Mouse (Mus musculus) neural tube, embryonic 15.5 days (tissue): ENCODE results near the gene Ergic1. TPM values are rescaled to one million over a fixed set of nuclear protein-coding genes. Genes with fewer than 3 reads are reported as not detected.

Experiments used
- ATAC-seq: fragments of 200-750 bp; cut with Nextera tagmentation; 2 replicates; pipeline ENCODE4 v1.8.0; 2017; ENCODE audit warnings: mild to moderate bottlenecking, moderate TSS enrichment, moderate library complexity; ENCODE audit not compliant: low FRiP score
- H3K27ac ChIP-seq: fragments of 300-500 bp; sonication (generic); replicated peaks from 2 replicates; pipeline ENCODE4 v1.5.1; 2015; ENCODE audit warnings: mild to moderate bottlenecking, inconsistent platforms
- H3K27me3 ChIP-seq: fragments of 300-500 bp; sonication (generic); replicated peaks from 2 replicates; pipeline ENCODE4 v1.6.1; 2015; ENCODE audit warnings: inconsistent platforms
- H3K36me3 ChIP-seq: fragments of 300-500 bp; sonication (generic); 2 replicates; pipeline ENCODE4 v1.6.1; 2015; ENCODE audit warnings: inconsistent platforms
- H3K4me1 ChIP-seq: fragments of 300-500 bp; sonication (generic); 2 replicates; pipeline ENCODE4 v1.6.1; 2015; ENCODE audit warnings: inconsistent platforms
- H3K4me2 ChIP-seq: fragments of 300-500 bp; sonication (generic); 2 replicates; pipeline ENCODE4 v1.6.1; 2015; ENCODE audit warnings: inconsistent platforms, mild to moderate bottlenecking, moderate library complexity
- H3K4me3 ChIP-seq: fragments of 300-500 bp; sonication (generic); replicated peaks from 2 replicates; pipeline ENCODE4 v1.5.1; 2015; ENCODE audit warnings: mild to moderate bottlenecking, inconsistent platforms
- H3K9ac ChIP-seq: fragments of 300-500 bp; sonication (generic); replicated peaks from 2 replicates; pipeline ENCODE4 v1.6.1; 2015; ENCODE audit warnings: mild to moderate bottlenecking, inconsistent platforms
- H3K9me3 ChIP-seq: fragments of 300-500 bp; sonication (generic); replicated peaks from 2 replicates; pipeline ENCODE4 v1.6.1; 2016; ENCODE audit warnings: inconsistent platforms
- WGBS: fragments of 180-500 bp; shearing (Covaris S2); methylation state at CpG from one replicate; pipeline ENCODE4 v1.1.7; 2015; ENCODE audit warnings: mixed read lengths; 5-methylcytosine and 5-hydroxymethylcytosine counted together
- polyA plus RNA-seq: library from polyadenylated mRNA; unstranded; fragments of >200 nt; fragmentation: Nextera tagmentation; extraction: Ambion mirVana; gene quantifications from 2 replicates; pipeline ENCODE4 v1.2.1, GENCODE M21; 2015

Gene Ergic1
- polyA plus RNA-seq, 1 experiment from 2014 or later: 89.7 TPM

- no peak overlapping the region for H3K27ac ChIP-seq
- ATAC-seq: no peak
- H3K4me3 ChIP-seq: no peak overlapping the region
- H3K4me2 ChIP-seq: no peak overlapping the region
- peaks cover 18% of the 10 kb centered on the region for H3K36me3 ChIP-seq
- peaks cover 30% of the 10 kb centered on the region for H3K4me1 ChIP-seq
- no peaks in the 10 kb centered on the region for H3K9me3 ChIP-seq
- H3K9ac ChIP-seq: no peak overlapping the region
- 90% methylated on average over 4 of the region's 4 CpGs for WGBS
- no peaks in the 10 kb centered on the region for H3K27me3 ChIP-seq
Measured at GRCm38 (mm10) chr17:26605636-26606035, 44.3 kb downstream of the Ergic1 start.

GRCm38 (mm10) chr17:26606516-26606915 lies 45.2 kb downstream of the Ergic1 start:
- Histone ChIP-seq H3K27ac (no peak overlapping the region), H3K36me3 (peaks cover 18% of the 10 kb centered on the region), H3K27me3 (no peaks in the 10 kb centered on the region), H3K4me2 (no peak overlapping the region), H3K4me3 (no peak overlapping the region), H3K4me1 (peaks cover 25% of the 10 kb centered on the region), H3K9me3 (no peaks in the 10 kb centered on the region), H3K9ac (no peak overlapping the region)
- no peak for ATAC-seq
- WGBS: 89% methylated on average over 2 of the region's 2 CpGs

GRCm38 (mm10) chr17:26608348-26608747 lies 47.1 kb downstream of the Ergic1 start:
- Histone ChIP-seq H3K4me3 (no peak overlapping the region), H3K4me1 (peaks cover 15% of the 10 kb centered on the region), H3K4me2 (no peak overlapping the region), H3K9ac (no peak overlapping the region), H3K27ac (no peak overlapping the region), H3K9me3 (no peaks in the 10 kb centered on the region), H3K36me3 (peaks cover 22% of the 10 kb centered on the region), H3K27me3 (no peaks in the 10 kb centered on the region)
- WGBS: 93% methylated on average over 3 of the region's 3 CpGs
- ATAC-seq: no peak

- no peak for ATAC-seq
- Histone ChIP-seq H3K27me3 (no peaks in the 10 kb centered on the region), H3K27ac (no peak overlapping the region), H3K36me3 (peaks cover 24% of the 10 kb centered on the region), H3K4me2 (no peak overlapping the region), H3K9me3 (no peaks in the 10 kb centered on the region), H3K4me3 (no peak overlapping the region), H3K9ac (no peak overlapping the region), H3K4me1 (peaks cover 11% of the 10 kb centered on the region)
- over 99% methylated on average over 8 of the region's 8 CpGs for WGBS
Measured at GRCm38 (mm10) chr17:26608877-26609276, 47.6 kb downstream of the Ergic1 start.

GRCm38 (mm10) chr17:26609820-26610219 lies 48.5 kb downstream of the Ergic1 start:
- Histone ChIP-seq H3K36me3 (peaks cover 30% of the 10 kb centered on the region), H3K4me2 (no peak overlapping the region), H3K9ac (no peak overlapping the region), H3K9me3 (no peaks in the 10 kb centered on the region), H3K4me3 (no peak overlapping the region), H3K27me3 (no peaks in the 10 kb centered on the region), H3K4me1 (peaks cover 11% of the 10 kb centered on the region), H3K27ac (no peak overlapping the region)
- ATAC-seq: no peak
- 86% methylated on average over 8 of the region's 8 CpGs for WGBS

- H3K4me3 ChIP-seq: no peak overlapping the region
- peaks cover 11% of the 10 kb centered on the region for H3K4me1 ChIP-seq
- no peak for ATAC-seq
- H3K9ac ChIP-seq: no peak overlapping the region
- H3K27me3 ChIP-seq: no peaks in the 10 kb centered on the region
- H3K36me3 ChIP-seq: peaks cover 38% of the 10 kb centered on the region
- no peaks in the 10 kb centered on the region for H3K9me3 ChIP-seq
- no peak overlapping the region for H3K4me2 ChIP-seq
- no peak overlapping the region for H3K27ac ChIP-seq
- WGBS: 72% methylated on average over 7 of the region's 7 CpGs
Measured at GRCm38 (mm10) chr17:26611328-26611727, 50.0 kb downstream of the Ergic1 start.

- H3K4me2 ChIP-seq: no peak overlapping the region
- H3K4me3 ChIP-seq: no peak overlapping the region
- H3K27ac ChIP-seq: no peak overlapping the region
- H3K9me3 ChIP-seq: no peaks in the 10 kb centered on the region
- peaks cover 11% of the 10 kb centered on the region for H3K4me1 ChIP-seq
- WGBS: 88% methylated on average over 4 of the region's 4 CpGs
- H3K9ac ChIP-seq: no peak overlapping the region
- H3K27me3 ChIP-seq: no peaks in the 10 kb centered on the region
- peaks cover 44% of the 10 kb centered on the region for H3K36me3 ChIP-seq
- ATAC-seq: no peak
Measured at GRCm38 (mm10) chr17:26611918-26612317, 50.6 kb downstream of the Ergic1 start.

GRCm38 (mm10) chr17:26614286-26614685 lies 53.0 kb downstream of the Ergic1 start:
- Histone ChIP-seq H3K27me3 (no peaks in the 10 kb centered on the region), H3K36me3 (peaks cover 56% of the 10 kb centered on the region), H3K9ac (no peak overlapping the region), H3K4me2 (no peak overlapping the region), H3K9me3 (no peaks in the 10 kb centered on the region), H3K4me3 (no peak overlapping the region), H3K27ac (no peak overlapping the region), H3K4me1 (peaks cover 11% of the 10 kb centered on the region)
- WGBS: 88% methylated on average over 6 of the region's 6 CpGs
- no peak for ATAC-seq

GRCm38 (mm10) chr17:26614708-26615486 lies 53.6 kb downstream of the Ergic1 start:
- Histone ChIP-seq H3K27ac (no peak overlapping the region), H3K36me3 (peaks cover 54% of the 10 kb centered on the region), H3K27me3 (no peaks in the 10 kb centered on the region), H3K4me2 (no peak overlapping the region), H3K9ac (no peak overlapping the region), H3K4me3 (no peak overlapping the region), H3K4me1 (peaks cover 11% of the 10 kb centered on the region), H3K9me3 (no peaks in the 10 kb centered on the region)
- no peak for ATAC-seq
- 88% methylated on average over 9 of the region's 9 CpGs for WGBS

- H3K4me3 ChIP-seq: no peak overlapping the region
- no peak overlapping the region for H3K4me2 ChIP-seq
- H3K27ac ChIP-seq: no peak overlapping the region
- ATAC-seq: no peak
- H3K9ac ChIP-seq: no peak overlapping the region
- WGBS: 88% methylated on average over 2 of the region's 2 CpGs
- no peaks in the 10 kb centered on the region for H3K27me3 ChIP-seq
- H3K36me3 ChIP-seq: peaks cover 47% of the 10 kb centered on the region
- H3K4me1 ChIP-seq: peaks cover 12% of the 10 kb centered on the region
- no peaks in the 10 kb centered on the region for H3K9me3 ChIP-seq
Measured at GRCm38 (mm10) chr17:26616696-26617095, 55.4 kb downstream of the Ergic1 start.

- no peak overlapping the region for H3K9ac ChIP-seq
- H3K4me1 ChIP-seq: peaks cover 6% of the 10 kb centered on the region; the same call in 1 of the 2 replicates
- H3K4me3 ChIP-seq: no peak overlapping the region
- no peak overlapping the region for H3K27ac ChIP-seq
- no peaks in the 10 kb centered on the region for H3K27me3 ChIP-seq
- H3K36me3 ChIP-seq: peaks cover 47% of the 10 kb centered on the region
- no peak overlapping the region for H3K4me2 ChIP-seq
- no peaks in the 10 kb centered on the region for H3K9me3 ChIP-seq
- ATAC-seq: no peak
- WGBS: 94% methylated on average over 5 of the region's 5 CpGs
Measured at GRCm38 (mm10) chr17:26618498-26618897, 57.2 kb downstream of the Ergic1 start.

GRCm38 (mm10) chr17:26619577-26619976 lies 58.3 kb downstream of the Ergic1 start:
- H3K27me3 ChIP-seq: no peaks in the 10 kb centered on the region
- H3K9ac ChIP-seq: no peak overlapping the region
- H3K4me1 ChIP-seq: peaks cover 6% of the 10 kb centered on the region; the same call in 1 of the 2 replicates
- H3K9me3 ChIP-seq: no peaks in the 10 kb centered on the region
- H3K27ac ChIP-seq: no peak overlapping the region
- no peak overlapping the region for H3K4me3 ChIP-seq
- H3K36me3 ChIP-seq: peaks cover 54% of the 10 kb centered on the region
- H3K4me2 ChIP-seq: no peak overlapping the region
- WGBS: 94% methylated on average over 6 of the region's 6 CpGs
- ATAC-seq: no peak
